Mouse (Mus musculus): Measurements from ENCODE around the gene Gm49342.

Gm49342 gene

DNA sequence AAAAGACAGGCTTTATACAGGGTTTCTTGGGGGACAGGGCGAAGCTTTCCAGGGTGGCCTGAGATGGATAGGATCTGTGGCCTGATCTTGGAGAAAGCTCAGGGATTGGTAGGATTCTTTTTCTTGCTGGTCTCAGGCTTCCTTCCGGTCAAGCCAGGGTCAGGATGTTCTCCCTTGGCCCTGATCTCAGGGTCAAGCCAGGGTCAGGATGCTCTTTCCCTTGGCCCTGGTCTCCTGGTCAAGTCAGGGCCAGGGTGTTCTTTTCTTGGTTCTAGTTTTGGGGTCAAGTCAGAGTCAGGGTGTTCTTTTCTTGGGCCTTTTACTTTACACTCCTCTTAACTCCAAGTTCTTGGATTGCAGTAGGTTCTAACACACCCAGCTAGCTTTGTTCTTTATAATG is 43.4 kb downstream of the Gm49342 start:
- DNase-seq, result no peak

DNA sequence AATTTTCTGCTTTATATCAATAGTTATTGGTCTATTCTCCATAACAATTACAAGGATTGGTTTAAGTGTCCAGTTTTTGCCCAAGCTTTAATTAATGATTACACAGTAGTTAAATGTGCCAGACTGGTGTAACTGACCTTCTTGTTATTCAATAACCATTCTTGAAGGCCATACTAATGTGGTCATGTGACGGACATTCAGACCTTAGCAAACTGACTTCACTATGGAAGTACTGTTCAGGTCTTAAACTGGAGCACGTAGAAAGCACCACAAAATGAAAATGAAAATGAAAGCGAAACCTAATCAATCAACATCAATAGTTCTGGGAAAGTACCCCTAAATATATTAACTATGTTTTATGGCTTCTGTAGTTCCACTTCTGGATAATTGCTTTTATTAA is 46.7 kb downstream of the Gm49342 start:
- DNase-seq, result no peak

DNA sequence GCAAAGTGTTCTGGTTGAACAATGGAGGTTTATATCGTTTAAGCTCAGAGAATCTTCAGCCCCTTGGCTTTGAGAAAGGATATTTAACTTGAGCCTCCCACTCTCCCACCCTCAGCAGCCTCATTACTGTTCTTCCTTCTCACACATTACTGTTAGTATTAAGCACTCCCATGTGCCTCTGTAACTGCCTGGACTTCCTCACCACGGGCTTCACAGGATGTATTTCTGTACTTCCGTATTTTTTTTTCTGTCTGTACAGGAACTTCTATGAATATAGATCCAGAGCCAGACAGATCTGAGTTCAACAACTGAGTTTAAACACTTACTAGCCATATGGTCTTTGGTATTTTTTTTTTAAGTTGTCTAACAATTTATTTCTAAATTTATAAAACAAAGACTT is 52.8 kb downstream of the Gm49342 start:
- DNase-seq, result no peak

- no peak for DNase-seq
Observed at GRCm38 (mm10) chr14:50997999-50998666, 53.8 kb downstream of the Gm49342 start.

DNA sequence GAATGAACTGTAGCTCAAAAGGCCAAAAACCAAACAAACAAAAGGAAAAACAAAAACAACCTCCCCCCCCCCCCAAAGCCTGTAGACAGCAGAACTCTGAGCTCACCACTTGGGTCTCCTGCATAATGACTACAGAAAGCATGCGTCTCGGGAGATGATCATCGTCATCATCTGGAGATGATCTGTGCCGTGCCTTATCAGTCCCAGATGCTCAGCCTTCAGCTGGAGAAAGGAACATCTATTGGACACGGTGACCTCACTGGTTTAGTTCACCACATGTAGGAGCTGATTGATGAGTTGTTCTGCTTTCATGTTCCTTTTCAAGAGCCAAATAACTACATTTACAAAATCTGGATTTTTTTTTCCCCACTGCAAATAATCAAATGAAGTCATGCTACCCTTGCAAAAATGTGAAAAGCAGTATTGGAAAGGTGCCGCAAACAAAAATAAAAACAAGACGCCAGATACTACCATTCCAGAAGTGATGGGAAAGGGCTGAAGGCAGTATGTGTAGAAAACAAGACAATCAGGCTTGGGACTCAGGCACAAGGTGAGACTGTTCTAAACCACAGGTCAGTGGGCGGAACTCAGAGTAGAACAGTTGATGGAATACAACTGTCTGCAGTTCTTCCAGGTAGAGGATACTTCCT is 63.0 kb downstream of the Gm49342 start, which contains the start of gene Rnase10:
TSS of gene Rnase10 (plus strand) at position 600 of the 650 bp plus-strand sequence.
- DNase-seq, result no peak

DNA sequence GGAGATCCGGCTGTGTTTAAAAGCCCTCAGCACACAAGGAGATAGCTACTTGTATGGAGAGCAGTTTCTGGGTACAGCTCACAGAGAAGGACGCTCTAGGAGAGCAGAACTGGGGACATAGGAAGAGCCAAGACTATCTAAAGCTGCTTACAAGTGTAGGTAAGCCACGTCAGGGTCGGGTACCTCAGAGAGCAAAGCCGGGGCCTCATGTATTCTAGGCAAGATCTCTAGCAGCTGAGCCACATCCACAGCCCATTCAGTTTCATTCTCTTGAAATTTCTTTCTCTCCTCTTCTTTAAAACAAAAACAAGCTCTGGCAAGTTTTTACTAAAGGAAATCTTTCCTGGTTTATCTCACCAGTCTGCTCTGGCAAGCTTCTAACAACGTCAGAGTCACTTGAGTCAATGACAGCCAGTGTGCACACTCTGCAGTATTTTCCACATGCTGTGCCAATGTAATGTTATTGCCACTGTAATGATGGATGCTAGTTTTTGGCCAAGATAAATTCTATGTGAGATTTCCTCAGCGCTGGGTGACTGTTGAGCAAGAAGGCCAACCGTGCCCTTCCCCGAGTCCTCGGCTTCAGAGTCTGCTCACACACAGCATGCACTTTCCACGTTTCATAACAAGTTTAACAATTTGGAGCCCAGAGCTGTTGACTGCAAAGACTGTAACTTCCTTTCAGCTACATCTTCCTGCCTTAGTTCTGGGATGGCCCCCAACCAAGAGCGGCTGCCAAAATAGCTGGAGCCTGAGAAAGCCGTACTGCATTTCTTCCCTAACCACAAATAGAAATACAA is 63.8 kb downstream of the Gm49342 start:
- DNase-seq, result no peak

DNA sequence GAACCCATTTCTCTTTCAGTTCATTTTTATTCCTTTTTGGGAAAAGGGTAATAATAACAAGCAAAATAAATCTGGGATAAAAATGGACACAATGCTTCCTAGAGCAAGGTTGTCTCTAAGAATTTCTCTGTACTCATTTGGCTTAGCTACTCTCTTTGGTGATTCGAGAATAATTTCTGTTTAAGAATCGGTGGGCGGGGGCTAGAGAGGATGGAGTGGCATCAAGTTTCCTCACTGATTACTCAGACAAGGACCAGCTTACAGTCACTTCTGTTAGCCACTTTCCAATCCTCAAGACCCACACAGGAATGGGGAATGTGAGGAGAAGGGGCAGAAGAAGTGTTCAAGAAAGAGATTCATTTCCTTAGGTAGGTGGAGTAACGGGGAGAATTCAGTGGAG is 64.5 kb downstream of the Gm49342 start:
- DNase-seq, result no peak

DNA sequence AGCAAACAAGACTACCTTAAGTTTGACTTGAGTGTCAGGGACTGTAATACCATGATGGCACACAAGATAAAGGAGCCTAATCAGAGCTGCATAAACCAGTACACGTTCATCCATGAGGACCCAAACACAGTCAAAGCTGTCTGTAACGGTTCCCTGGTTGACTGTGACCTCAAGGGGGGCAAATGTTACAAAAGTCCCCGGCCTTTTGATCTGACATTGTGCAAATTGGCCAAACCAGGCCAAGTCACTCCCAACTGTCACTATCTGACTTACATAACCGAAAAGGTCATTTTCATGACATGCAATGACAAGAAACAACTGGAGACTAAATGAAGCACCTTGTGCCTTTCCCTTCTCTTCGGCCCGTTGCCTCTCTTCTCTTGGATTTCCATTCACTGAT is 65.3 kb downstream of the Gm49342 start:
- no peak for DNase-seq
